Mouse (Mus musculus) forebrain, postnatal 0 days (tissue): ENCODE measurements around the gene Lifr. TPM values are rescaled to one million over a fixed set of nuclear protein-coding genes. Genes with fewer than 3 reads are reported as not detected.

Experiments
- ATAC-seq: fragments of 200-750 bp; cut with Nextera tagmentation; 2 replicates; pipeline ENCODE4 v1.8.0; 2017; ENCODE audit warnings: mild to moderate bottlenecking, moderate library complexity
- DNase-seq: peaks from one replicate; pipeline ENCODE4 v3.0.0-alpha.2; 2015
- H3K27ac ChIP-seq: fragments of 300-500 bp; sonication (generic); 2 replicates; pipeline ENCODE4 v1.5.1; 2014; ENCODE audit warnings: low read depth, mild to moderate bottlenecking, antibody characterized with exemption, low read length, moderate library complexity, mixed read lengths
- H3K27me3 ChIP-seq: fragments of 300-500 bp; sonication (generic); 2 replicates; pipeline ENCODE4 v1.6.1; 2014; ENCODE audit warnings: mild to moderate bottlenecking, low read length, mixed read lengths; ENCODE audit not compliant: insufficient read depth
- H3K36me3 ChIP-seq: fragments of 300-500 bp; sonication (generic); 2 replicates; pipeline ENCODE4 v1.6.1; 2014; ENCODE audit warnings: mild to moderate bottlenecking, moderate library complexity; ENCODE audit not compliant: insufficient read depth
- H3K4me1 ChIP-seq: fragments of 300-500 bp; sonication (generic); 2 replicates; pipeline ENCODE4 v1.6.1; 2014; ENCODE audit warnings: antibody characterized with exemption; ENCODE audit not compliant: insufficient read depth
- H3K4me2 ChIP-seq: fragments of 300-500 bp; sonication (generic); 2 replicates; pipeline ENCODE4 v1.6.1; 2014; ENCODE audit warnings: low read depth, mild to moderate bottlenecking, moderate library complexity
- H3K4me3 ChIP-seq: fragments of 300-500 bp; sonication (generic); 2 replicates; pipeline ENCODE4 v1.5.1; 2014; ENCODE audit warnings: low read depth, low read length, mixed read lengths
- H3K9ac ChIP-seq: fragments of 300-500 bp; sonication (generic); 2 replicates; pipeline ENCODE4 v1.6.1; 2014; ENCODE audit warnings: mild to moderate bottlenecking
- H3K9me3 ChIP-seq: fragments of 300-500 bp; sonication (generic); 2 replicates; pipeline ENCODE4 v1.6.1; 2016; ENCODE audit warnings: low read length
- CTCF ChIP-seq: sonication (generic); IDR thresholded peaks from 2 replicates; pipeline ENCODE4 v1.5.1; 2016; ENCODE audit warnings: antibody characterized with exemption, control low read depth, low read depth
- WGBS: fragments of 180-500 bp; shearing (Covaris S2); extraction: QIAGEN DNeasy Blood & Tissue Kit; methylation state at CpG from one replicate; pipeline ENCODE4 v1.1.7; 2014; 5-methylcytosine and 5-hydroxymethylcytosine counted together
- polyA plus RNA-seq: library from polyadenylated mRNA; unstranded; fragments of >200 nt; fragmentation: Nextera tagmentation; extraction: Ambion mirVana; gene quantifications from 2 replicates; pipeline ENCODE4 v1.2.1, GENCODE M21; 2015
- total RNA-seq: library from RNA; depleted of rRNA; stranded (reverse); fragments of >200 nt; gene quantifications from 2 replicates; pipeline ENCODE4 v1.2.3, GENCODE M21; 2014

The Lifr gene
- total and polyA plus RNA-seq, 2 experiments from 2014 or later = 6.8 to 26.1 TPM

DNA sequence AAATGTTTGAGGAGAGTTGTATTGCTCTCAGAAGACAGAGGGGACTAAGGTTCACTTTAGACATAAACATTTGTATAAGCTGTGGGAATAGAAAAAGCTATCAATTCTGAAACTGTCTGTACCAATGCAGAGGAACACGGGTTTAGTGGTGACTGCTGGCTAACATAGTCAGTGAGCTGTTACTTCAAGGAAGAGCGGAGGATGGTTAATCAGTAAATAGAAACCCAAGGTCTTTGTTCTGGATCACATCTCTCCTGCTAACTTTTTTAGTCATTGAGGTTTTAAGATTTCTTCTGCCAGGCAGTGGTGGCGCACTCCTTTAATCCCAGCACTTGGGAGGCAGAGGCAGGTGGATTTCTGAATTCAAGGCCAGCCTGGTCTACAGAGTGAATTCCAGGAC lies 23.7 kb upstream of the Lifr start:
- no peaks in the 10 kb centered on the region for H3K36me3 ChIP-seq
- H3K4me3 ChIP-seq = no peak overlapping the region
- no peak overlapping the region for H3K27ac ChIP-seq
- no peak overlapping the region for H3K4me2 ChIP-seq
- no peak for DNase-seq
- 93% methylated on average over 3 of the region's 3 CpGs for WGBS
- no peak overlapping the region for H3K9ac ChIP-seq
- TF ChIP-seq CTCF = no peak
- H3K9me3 ChIP-seq = no peaks in the 10 kb centered on the region
- no peak for ATAC-seq
- no peaks in the 10 kb centered on the region for H3K27me3 ChIP-seq
- H3K4me1 ChIP-seq = no peaks in the 10 kb centered on the region

DNA sequence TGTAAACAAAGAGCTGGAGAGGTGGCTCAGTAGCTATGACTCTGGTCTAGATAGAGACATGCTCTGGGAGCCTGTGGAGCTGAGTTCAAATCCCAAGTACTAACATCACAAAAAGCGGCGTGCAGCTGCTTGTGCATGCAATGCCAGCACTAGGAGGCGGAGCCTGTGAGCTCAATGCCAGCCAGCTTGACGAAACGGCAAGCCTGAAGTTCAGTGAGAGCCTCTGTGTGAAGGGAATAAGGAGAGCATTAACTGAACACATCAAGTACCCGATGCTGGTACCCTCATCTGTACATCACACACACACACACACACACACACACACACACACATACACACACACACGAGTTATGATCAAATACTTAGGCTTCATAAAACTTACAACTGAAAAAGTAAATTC lies 21.0 kb upstream of the Lifr start:
- no peaks in the 10 kb centered on the region for H3K9me3 ChIP-seq
- H3K9ac ChIP-seq = no peak overlapping the region
- no peaks in the 10 kb centered on the region for H3K4me1 ChIP-seq
- no peak overlapping the region for H3K27ac ChIP-seq
- no peak overlapping the region for H3K4me3 ChIP-seq
- H3K27me3 ChIP-seq = no peaks in the 10 kb centered on the region
- no peak for DNase-seq
- TF ChIP-seq CTCF = no peak
- peak; percentile 50 for ATAC-seq
- no peak overlapping the region for H3K4me2 ChIP-seq
- WGBS = 43% methylated on average over 7 of the region's 7 CpGs
- H3K36me3 ChIP-seq = no peaks in the 10 kb centered on the region

- TF ChIP-seq CTCF = no peak
- Histone ChIP-seq H3K27me3 (no peaks in the 10 kb centered on the region), H3K4me2 (no peak overlapping the region), H3K27ac (no peak overlapping the region), H3K9me3 (no peaks in the 10 kb centered on the region), H3K4me3 (no peak overlapping the region), H3K4me1 (no peaks in the 10 kb centered on the region), H3K9ac (no peak overlapping the region), H3K36me3 (no peaks in the 10 kb centered on the region)
- WGBS = 84% methylated on average over 6 of the region's 6 CpGs
- DNase-seq (no peak), ATAC-seq (no peak)
Measured at GRCm38 (mm10) chr15:7070199-7070794, 20.1 kb upstream of the Lifr start.

DNA sequence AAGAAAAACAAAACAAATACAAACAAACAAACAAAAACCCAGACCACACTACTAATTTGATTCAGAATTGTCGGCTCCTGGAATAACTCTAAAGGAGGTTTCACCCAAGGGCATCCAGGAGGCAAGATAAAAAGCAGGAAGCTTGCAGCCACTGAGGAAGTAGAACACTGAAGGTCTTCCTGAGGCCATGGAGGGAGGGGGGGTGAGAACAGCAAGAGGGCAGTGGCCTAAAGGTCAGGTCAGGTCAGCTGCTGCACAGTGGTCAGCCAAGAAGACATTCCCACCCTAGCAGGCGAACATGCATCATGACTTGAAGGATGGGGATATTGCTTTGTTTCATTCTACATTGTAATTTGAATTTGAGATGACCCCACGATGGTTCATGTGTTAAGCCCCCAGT lies 17.1 kb upstream of the Lifr start:
- TF ChIP-seq CTCF = no peak
- Histone ChIP-seq H3K36me3 (no peaks in the 10 kb centered on the region), H3K4me1 (0 out of 2 replicates have a peak, but pooled peaks cover 3% of the 10 kb centered on the region), H3K27me3 (no peaks in the 10 kb centered on the region), H3K9ac (no peak overlapping the region), H3K4me3 (no peak overlapping the region), H3K27ac (no peak overlapping the region), H3K4me2 (no peak overlapping the region), H3K9me3 (no peaks in the 10 kb centered on the region)
- WGBS = 83% methylated on average over 3 of the region's 3 CpGs
- ATAC-seq = no peak
- DNase-seq = no peak

DNA sequence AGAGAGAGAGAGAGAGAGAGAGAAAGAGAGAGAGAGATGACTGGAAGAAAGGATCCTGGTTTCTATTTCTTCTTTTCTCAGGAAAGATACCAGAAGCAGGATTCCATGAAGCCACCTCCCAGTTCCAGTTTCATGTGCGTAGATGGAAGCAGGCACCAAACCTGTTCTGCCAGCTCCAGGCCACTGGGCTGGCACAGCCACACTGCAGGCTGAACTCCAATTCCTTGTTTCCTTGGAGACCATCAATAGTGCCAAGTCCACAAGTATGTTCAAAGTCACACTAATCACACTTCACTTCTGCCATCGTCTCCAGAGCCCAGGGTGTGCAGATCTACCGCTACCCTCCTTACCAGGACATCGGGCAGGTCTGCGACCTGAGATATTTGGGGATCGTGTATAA lies 15.2 kb upstream of the Lifr start:
- H3K27ac ChIP-seq = no peak overlapping the region
- ATAC-seq (peak; percentile 88), DNase-seq (peak; percentile 72)
- WGBS = 53% methylated on average over 6 of the region's 6 CpGs
- H3K36me3 ChIP-seq = no peaks in the 10 kb centered on the region
- H3K4me3 ChIP-seq = no peak overlapping the region
- H3K4me1 ChIP-seq = 0 out of 2 replicates have a peak, but pooled peaks cover 3% of the 10 kb centered on the region
- no peak overlapping the region for H3K4me2 ChIP-seq
- H3K27me3 ChIP-seq = no peaks in the 10 kb centered on the region
- no peak for TF ChIP-seq CTCF
- H3K9me3 ChIP-seq = no peaks in the 10 kb centered on the region
- no peak overlapping the region for H3K9ac ChIP-seq

DNA sequence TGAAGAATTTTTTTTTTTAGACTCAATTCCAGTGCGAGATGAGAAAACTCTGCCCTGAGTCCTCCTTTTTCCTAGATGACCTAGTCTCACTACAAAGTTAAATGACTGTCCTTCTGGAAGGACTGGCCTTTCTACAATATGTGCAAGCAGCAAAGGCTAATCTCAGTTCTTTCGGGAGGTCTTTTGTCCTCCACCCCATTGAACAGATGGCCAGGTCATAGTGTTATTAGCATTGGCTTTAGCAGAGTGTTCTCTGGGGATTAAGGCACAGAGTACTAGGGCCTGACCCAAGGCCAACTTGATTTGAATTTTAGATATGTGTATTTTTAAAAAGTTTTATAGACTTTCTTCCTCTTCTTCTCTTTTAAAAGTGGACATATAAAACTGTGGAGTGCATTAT lies 12.1 kb upstream of the Lifr start:
- no peak for TF ChIP-seq CTCF
- WGBS = 33% methylated on average over 2 of the region's 2 CpGs
- DNase-seq (no peak), ATAC-seq (no peak)
- H3K27ac ChIP-seq = no peak overlapping the region
- no peak overlapping the region for H3K9ac ChIP-seq
- H3K4me2 ChIP-seq = no peak overlapping the region
- no peaks in the 10 kb centered on the region for H3K36me3 ChIP-seq
- H3K9me3 ChIP-seq = no peaks in the 10 kb centered on the region
- 0 out of 2 replicates have a peak, but pooled peaks cover 3% of the 10 kb centered on the region for H3K4me1 ChIP-seq
- no peaks in the 10 kb centered on the region for H3K27me3 ChIP-seq
- no peak overlapping the region for H3K4me3 ChIP-seq

GRCm38 (mm10) chr15:7079631-7080337 lies 10.6 kb upstream of the Lifr start:
- Histone ChIP-seq H3K9ac (no peak overlapping the region), H3K9me3 (no peaks in the 10 kb centered on the region), H3K4me1 (0 out of 2 replicates have a peak, but pooled peaks cover 3% of the 10 kb centered on the region), H3K27ac (no peak overlapping the region), H3K27me3 (no peaks in the 10 kb centered on the region), H3K4me3 (no peak overlapping the region), H3K4me2 (no peak overlapping the region), H3K36me3 (no peaks in the 10 kb centered on the region)
- TF ChIP-seq CTCF = no peak
- 97% methylated on average over 4 of the region's 4 CpGs for WGBS
- no peak for ATAC-seq
- no peak for DNase-seq
